Mouse (Mus musculus): ENCODE measurements around the gene Arl9. TPM values are rescaled to one million over a fixed set of nuclear protein-coding genes. Genes with fewer than 3 reads are reported as not detected.
A peak's percentile ranks its signal among the peaks of the same experiment; 100 is the strongest.
"Not testable (repeated sequence)": the region's sequence is repeated elsewhere in the genome, so short reads cannot be mapped to it uniquely, and the experiment has no call there.

Gene Arl9
- total RNA-seq, 2 experiments from 2014 or later = not detected

GRCm38 (mm10) chr5:77015544-77016482, 12.0 kb downstream of the Arl9 start, which contains the start of gene Thegl:
Thegl (plus strand) TSS chr5:77016023.
- peak; percentile 43 to 58 for DNase-seq (ENCODE audit: low spot score in 2 of 2)

GRCm38 (mm10) chr5:77028034-77028433, 24.2 kb downstream of the Arl9 start:
- DNase-seq (ENCODE audit: low spot score in 2 of 2) = no peak

- DNase-seq (ENCODE audit: low spot score in 2 of 2) = no peak
Observed at GRCm38 (mm10) chr5:77029735-77030134, 25.9 kb downstream of the Arl9 start.

GRCm38 (mm10) chr5:77035101-77035500, 31.2 kb downstream of the Arl9 start:
- DNase-seq (ENCODE audit: low spot score in 2 of 2) = not testable (repeated sequence)

GRCm38 (mm10) chr5:77038451-77038850, 34.6 kb downstream of the Arl9 start:
- DNase-seq (ENCODE audit: low spot score in 2 of 2) = no peak

- DNase-seq (ENCODE audit: low spot score in 2 of 2) = no peak
Observed at GRCm38 (mm10) chr5:77039391-77039790, 35.5 kb downstream of the Arl9 start.

- DNase-seq (ENCODE audit: low spot score in 2 of 2) = no peak
Observed at GRCm38 (mm10) chr5:77044362-77044761, 40.5 kb downstream of the Arl9 start.

GRCm38 (mm10) chr5:77052616-77053015, 48.8 kb downstream of the Arl9 start:
- DNase-seq (ENCODE audit: low spot score in 2 of 2) = no peak

GRCm38 (mm10) chr5:77056881-77057440, 53.1 kb downstream of the Arl9 start:
- DNase-seq (ENCODE audit: low spot score in 2 of 2) = no peak

Other genes with a start within 250 kb of the Arl9 start
- gene Aasdh, start 98.5 kb upstream of the Arl9 start, total RNA-seq (2021) = 10 to 100 TPM; 23.0 to 25.4 TPM
- gene Paics, start 52.7 kb upstream of the Arl9 start, total RNA-seq (2021) = 100 to 1,000 TPM; 227 to 231 TPM
- 10 to 100 TPM; 41.2 to 43.4 TPM for gene Ppat, start 52.5 kb upstream of the Arl9 start, total RNA-seq (2021)
- 100 to 1,000 TPM; 149 to 166 TPM for gene Srp72, start 29.4 kb upstream of the Arl9 start, total RNA-seq (2021)
- under 1 TPM; 0.28 to 0.31 TPM for gene Thegl, start 12.0 kb downstream of the Arl9 start, total RNA-seq (2021)
- gene Hopx, start 111.1 kb downstream of the Arl9 start, total RNA-seq (2021) = 1 to 10 TPM; 4.8 to 7.2 TPM
- gene Spink2, start 207.4 kb downstream of the Arl9 start, total RNA-seq (2021) = under 1 TPM in 1 of 2 experiments, not detected in 1; 0.54 TPM

Measured in adrenal gland, postnatal 4 days (tissue).